Mouse (Mus musculus) CH12.LX (cell line): ENCODE data around the gene Palm.

Experiments used
- CHD2 ChIP-seq: IDR thresholded peaks from 2 replicates; pipeline ENCODE4 v1.6.1; 2011; ENCODE audit warnings: low read length, improper control_type of control experiment
- CTCF ChIP-seq, 2 experiments: IDR thresholded peaks in 1 of 2; conservative IDR thresholded peaks in 1 of 2; 2 replicates each; pipeline ENCODE4 v1.5.1; 2011 to 2012; ENCODE audit warnings: low read depth in 2 of 2, low read length in 2 of 2, improper control_type of control experiment in 1 of 2, inconsistent platforms in 1 of 2, mild to moderate bottlenecking in 1 of 2, moderate library complexity in 1 of 2
- MAX ChIP-seq: IDR thresholded peaks from 2 replicates; pipeline ENCODE4 v1.6.1; 2011; ENCODE audit warnings: low read length, improper control_type of control experiment
- POLR2A ChIP-seq: IDR thresholded peaks from 2 replicates; pipeline ENCODE4 v1.6.1; 2011; ENCODE audit warnings: low read depth, mild to moderate bottlenecking, improper control_type of control experiment, low read length
- POLR2AphosphoS2 ChIP-seq: IDR thresholded peaks from 2 replicates; pipeline ENCODE4 v1.6.1; 2011; ENCODE audit warnings: low read depth, low read length, improper control_type of control experiment
- SMC3 ChIP-seq: IDR thresholded peaks from 2 replicates; pipeline ENCODE4 v1.6.1; 2011; ENCODE audit warnings: low read depth, low read length, improper control_type of control experiment

DNA sequence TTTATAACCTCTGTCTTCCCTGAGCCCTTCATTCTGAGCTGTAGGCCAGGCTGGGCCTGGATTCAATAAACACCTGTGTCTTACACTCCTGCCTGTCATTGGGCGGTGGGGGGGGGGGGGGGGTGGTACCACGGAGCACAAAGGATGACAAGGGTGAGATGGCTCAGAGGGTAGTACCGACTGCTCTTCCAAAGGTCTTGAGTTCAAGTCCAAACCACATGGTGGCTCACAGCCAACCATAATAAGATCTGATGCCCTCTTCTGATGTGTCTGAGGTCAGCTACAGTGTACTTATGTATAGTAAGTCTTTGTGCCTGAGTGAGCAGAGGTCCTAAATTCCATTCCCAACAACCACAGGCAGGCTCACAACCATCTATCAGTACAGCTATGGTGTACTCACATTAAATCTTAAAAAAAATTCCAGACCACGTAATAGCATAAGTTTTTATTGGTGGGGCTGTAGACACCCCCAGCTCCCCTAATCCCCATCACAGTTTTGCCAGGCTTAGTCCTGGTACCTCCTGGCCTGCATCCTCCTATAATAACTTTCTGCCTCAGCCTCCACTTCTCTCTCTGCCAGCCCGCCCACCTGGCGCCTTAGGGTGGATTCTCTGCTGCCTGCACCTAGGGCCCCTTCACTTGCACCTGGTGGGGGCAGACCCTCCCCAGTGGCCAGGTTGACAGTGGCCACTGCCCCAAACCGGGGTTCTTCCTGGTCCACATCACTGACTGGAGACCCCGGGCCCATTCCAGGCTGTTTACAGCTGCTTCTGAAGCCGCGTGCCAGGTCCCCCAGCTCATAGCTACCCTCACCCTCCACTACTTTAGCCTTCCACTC is 71.2 kb downstream of the Palm start:
- TF ChIP-seq CHD2, result no peak
- no peak for TF ChIP-seq CTCF (conservative IDR thresholded peaks at IDR 0.05 in 1 of 2, IDR thresholded peaks at IDR 0.05 in 1 of 2; ENCODE audit: low read depth in 2 of 2, low read length in 2 of 2)
- TF ChIP-seq POLR2A, result no peak; the same call in none of the 2 replicates
- no peak for TF ChIP-seq SMC3
- TF ChIP-seq POLR2AphosphoS2, result no peak
- no peak for TF ChIP-seq MAX
